Mouse (Mus musculus) embryonic fibroblast, embryonic 13.5 days (primary cell): ENCODE data around the gene Magi2.

ENCODE experiments used
- CTCF ChIP-seq: IDR thresholded peaks from 2 replicates; pipeline ENCODE4 v1.5.1; 2011; ENCODE audit warnings: mild to moderate bottlenecking, control low read depth, low read length, moderate library complexity, borderline replicate concordance; ENCODE audit not compliant: insufficient read depth
- POLR2A ChIP-seq: IDR thresholded peaks from 2 replicates; pipeline ENCODE4 v1.6.1; 2011; ENCODE audit warnings: low read depth, mild to moderate bottlenecking, control low read depth, low read length, moderate library complexity

DNA sequence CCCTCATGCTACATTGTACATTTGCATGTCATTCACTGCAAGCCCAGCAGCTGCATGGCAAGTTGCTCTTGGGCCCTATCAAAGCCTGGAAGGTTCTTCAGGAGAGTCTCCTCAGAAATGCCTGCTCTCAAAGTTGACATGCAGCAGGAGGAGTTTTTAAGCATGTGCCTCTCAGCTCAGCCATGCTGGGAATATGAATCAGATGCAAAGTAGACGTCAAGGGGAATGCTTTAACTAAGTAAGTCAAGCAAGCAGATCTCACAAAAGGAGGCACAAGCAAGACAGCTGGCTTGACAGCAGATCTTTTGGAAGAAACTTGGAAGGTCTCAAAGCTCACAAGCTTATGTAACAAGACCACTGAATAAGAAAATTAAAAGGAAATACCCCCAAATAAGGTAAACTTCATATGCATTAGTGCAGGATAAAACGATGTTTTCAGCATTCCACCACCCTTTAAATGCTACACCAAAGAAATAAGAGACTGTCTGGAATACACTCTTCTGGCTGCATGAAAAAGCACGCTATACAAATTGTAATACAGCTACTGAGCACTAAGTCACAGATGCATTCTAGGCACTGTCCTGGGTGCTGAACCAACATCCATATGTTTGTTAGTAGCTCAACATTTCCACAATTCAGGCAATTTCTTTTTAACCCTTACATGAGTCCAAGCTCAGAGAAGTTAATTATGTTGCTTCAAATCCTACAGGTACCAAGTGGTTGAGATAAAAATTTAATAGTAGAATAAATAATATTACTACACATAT, 926.7 kb downstream of the Magi2 start:
- TF ChIP-seq CTCF: no peak
- TF ChIP-seq POLR2A: no peak
